In the genomic region with DNA sequence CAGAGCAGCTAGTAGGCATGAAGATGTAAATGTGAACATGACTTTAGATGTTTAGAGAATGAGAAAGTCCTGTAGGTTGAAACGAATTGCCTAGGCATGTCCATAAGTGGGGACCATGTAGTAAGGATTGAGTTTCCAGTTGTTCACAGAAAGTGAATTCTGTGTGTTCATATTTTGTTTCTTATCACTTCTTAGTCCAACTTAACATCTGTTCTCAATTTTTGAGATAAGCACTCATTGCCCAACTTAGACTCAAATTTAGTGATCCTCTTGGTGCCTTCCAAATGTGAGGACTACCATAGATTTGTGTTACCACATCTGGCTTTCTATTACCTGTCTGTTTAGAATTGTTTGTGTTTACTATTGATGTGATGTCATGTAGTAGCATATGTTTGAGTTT, we compare ENCODE assay signal across 28 mouse cellular contexts. TPM values are rescaled to one million over a fixed set of nuclear protein-coding genes. Genes with fewer than 3 reads are reported as not detected.
DNase-seq lines count a peak whose midpoint lies in the region; ATAC-seq and TF ChIP-seq lines count a peak whose summit lies in the region.
"Had no signal": no experiment of that assay in that cellular context is flagged by ENCODE, and none has a peak within 500 bp of the region (broad histone marks: within the 10 kb centered on the region; RNA-seq: fewer than 3 reads in every experiment).

No protein-coding gene starts in this region.

- no peak for TF ChIP-seq CTCF in lung, embryonic 14.5 days (IDR thresholded peaks at IDR 0.05; ENCODE audit: low read depth)

- DNase-seq in lung, embryonic 14.5 days = no peak
- DNase-seq in lung, postnatal 14 days = no peak
- DNase-seq in cerebellum, postnatal 4 days (ENCODE audit: low spot score in 2 of 2) = no peak
- DNase-seq in layer of hippocampus, adult 11-12 months (ENCODE audit: low spot score) = no peak
- no peak for DNase-seq in embryonic facial prominence, embryonic 10.5 days (ENCODE audit: low spot score)
- DNase-seq: adrenal gland, postnatal 36 days; cerebellum, adult 11-12 months; cerebellum, postnatal 10 days; forebrain, postnatal 0 days; gastrocnemius, postnatal 25 days; heart, adult 18-20 months; heart, postnatal 14 days; kidney, postnatal 25 days; layer of hippocampus, adult 9-11 months; lung, postnatal 10 days; thymus, adult 2 months; thymus, postnatal 4 days had no signal

- no peak overlapping the region for H3K4me3 ChIP-seq in lung, embryonic 14.5 days (ENCODE audit: low read depth, low read length)
- peak overlapping the region; percentile 22 for H3K4me3 ChIP-seq in erythroblast, embryonic 14.5 days (replicated peaks)
- H3K4me3 ChIP-seq in liver, embryonic 16.5 days (ENCODE audit: low read depth, low read length) = 0 out of 2 replicates have a peak overlapping the region, but pooled peaks have one; percentile 13
- H3K4me3 ChIP-seq in embryonic facial prominence, embryonic 10.5 days = no peak overlapping the region
- H3K4me3 ChIP-seq: embryonic facial prominence, embryonic 13.5 days; forebrain, embryonic 10.5 days; heart, embryonic 12.5 days; limb, embryonic 13.5 days; neural tube, embryonic 15.5 days had no signal

- no peak overlapping the region for H3K9ac ChIP-seq in lung, embryonic 14.5 days
- no peak overlapping the region for H3K9ac ChIP-seq in liver, embryonic 16.5 days (ENCODE audit: low read depth, low read length)
- H3K9ac ChIP-seq: embryonic facial prominence, embryonic 13.5 days; forebrain, postnatal 0 days; heart, embryonic 12.5 days; limb, embryonic 13.5 days; neural tube, embryonic 15.5 days had no signal

- 64% methylated on average over 1 of the region's 1 CpGs for WGBS in lung, embryonic 14.5 days
- WGBS in liver, embryonic 16.5 days (ENCODE audit: insufficient replicate concordance) = 42% methylated on average over 1 of the region's 1 CpGs
- WGBS in embryonic facial prominence, embryonic 10.5 days = 84% methylated on average over 1 of the region's 1 CpGs

- no peak overlapping the region for H3K27ac ChIP-seq in lung, embryonic 14.5 days (ENCODE audit: low read depth)
- peak overlapping the region; percentile 50 for H3K27ac ChIP-seq in liver, embryonic 16.5 days (ENCODE audit: low read length)
- H3K27ac ChIP-seq in embryonic facial prominence, embryonic 10.5 days (replicated peaks) = no peak overlapping the region
- H3K27ac ChIP-seq: embryonic facial prominence, embryonic 13.5 days; forebrain, embryonic 10.5 days; hindbrain, postnatal 0 days; limb, embryonic 13.5 days; neural tube, embryonic 15.5 days; stomach, postnatal 0 days had no signal

- no peaks in the 10 kb centered on the region for H3K9me3 ChIP-seq in lung, embryonic 14.5 days (ENCODE audit: low read depth, low read length)
- H3K9me3 ChIP-seq in erythroblast, embryonic 14.5 days (ENCODE audit: control insufficient read depth, low read length) = no peaks in the 10 kb centered on the region
- no peaks in the 10 kb centered on the region for H3K9me3 ChIP-seq in liver, embryonic 16.5 days (replicated peaks; ENCODE audit: control insufficient read depth, low read length)
- no peaks in the 10 kb centered on the region for H3K9me3 ChIP-seq in embryonic facial prominence, embryonic 10.5 days
- H3K9me3 ChIP-seq: embryonic facial prominence, embryonic 13.5 days; forebrain, embryonic 10.5 days; heart, embryonic 12.5 days; limb, embryonic 13.5 days; neural tube, embryonic 15.5 days had no signal

- no peak for ATAC-seq in lung, embryonic 14.5 days (ENCODE audit: insufficient read depth)
- peak; percentile 41 for ATAC-seq in liver, embryonic 16.5 days (ENCODE audit: low read depth)
- ATAC-seq: forebrain, postnatal 0 days; hindbrain, postnatal 0 days; intestine, postnatal 0 days; Patski had no signal

- H3K4me1 ChIP-seq in lung, embryonic 14.5 days (ENCODE audit: insufficient read depth) = no peaks in the 10 kb centered on the region
- peaks cover 20% of the 10 kb centered on the region for H3K4me1 ChIP-seq in erythroblast, embryonic 14.5 days (ENCODE audit: control insufficient read depth)
- H3K4me1 ChIP-seq in liver, embryonic 16.5 days (ENCODE audit: control insufficient read depth, low read depth, low read length) = peaks cover 4% of the 10 kb centered on the region; the same call in 1 of the 2 replicates
- H3K4me1 ChIP-seq in embryonic facial prominence, embryonic 10.5 days = no peaks in the 10 kb centered on the region
- H3K4me1 ChIP-seq: embryonic facial prominence, embryonic 13.5 days; forebrain, embryonic 10.5 days; heart, embryonic 12.5 days; limb, embryonic 13.5 days; neural tube, embryonic 15.5 days had no signal

- no peaks in the 10 kb centered on the region for H3K27me3 ChIP-seq in lung, embryonic 14.5 days (ENCODE audit: insufficient read depth, low read length)
- H3K27me3 ChIP-seq in erythroblast, embryonic 14.5 days (ENCODE audit: control insufficient read depth) = no peaks in the 10 kb centered on the region
- H3K27me3 ChIP-seq in liver, embryonic 16.5 days (ENCODE audit: control insufficient read depth, insufficient read depth, low read depth, low read length) = no peaks in the 10 kb centered on the region
- H3K27me3 ChIP-seq in embryonic facial prominence, embryonic 10.5 days (replicated peaks; ENCODE audit: low read depth, poor library complexity, severe bottlenecking) = no peaks in the 10 kb centered on the region
- H3K27me3 ChIP-seq: embryonic facial prominence, embryonic 13.5 days; heart, embryonic 12.5 days; limb, embryonic 13.5 days; neural tube, embryonic 15.5 days had no signal

- H3K4me2 ChIP-seq in lung, embryonic 14.5 days = peak overlapping the region; percentile 45
- peak overlapping the region; percentile 36; the same call in 1 of the 2 replicates for H3K4me2 ChIP-seq in liver, embryonic 16.5 days (ENCODE audit: low read depth, low read length)
- H3K4me2 ChIP-seq: embryonic facial prominence, embryonic 13.5 days; heart, embryonic 12.5 days; limb, embryonic 13.5 days; neural tube, embryonic 15.5 days had no signal

- no peaks in the 10 kb centered on the region for H3K36me3 ChIP-seq in lung, embryonic 14.5 days (ENCODE audit: insufficient read depth)
- no peaks in the 10 kb centered on the region for H3K36me3 ChIP-seq in erythroblast, embryonic 14.5 days (ENCODE audit: control insufficient read depth)
- no peaks in the 10 kb centered on the region for H3K36me3 ChIP-seq in liver, embryonic 16.5 days (ENCODE audit: control insufficient read depth, insufficient read depth)
- H3K36me3 ChIP-seq in embryonic facial prominence, embryonic 10.5 days (replicated peaks) = no peaks in the 10 kb centered on the region; the same call in 1 of the 2 replicates
- H3K36me3 ChIP-seq: embryonic facial prominence, embryonic 13.5 days; heart, embryonic 12.5 days; limb, embryonic 13.5 days; neural tube, embryonic 15.5 days had no signal

RNA-seq across cellular contexts. Expression of gene Sh3bgrl, which starts 3.3 kb away (rescaled TPM):
- polyA plus RNA-seq in lung, embryonic 14.5 days (2014; fragmentation: Nextera tagmentation; extraction: Ambion mirVana) = 213 TPM in 2 replicates
- 0.09 and 0.17 TPM in 2 replicates for polyA plus RNA-seq in erythroblast, embryonic 14.5 days (2012)
- 55.0 and 55.1 TPM in 2 replicates for polyA plus RNA-seq in liver, embryonic 16.5 days (2015; fragmentation: Nextera tagmentation; extraction: Ambion mirVana)
- polyA plus RNA-seq in embryonic facial prominence, embryonic 10.5 days (2016; fragmentation: Nextera tagmentation; extraction: Ambion mirVana) = 137 and 147 TPM in 2 replicates

Comparison
In these comparisons a context has a peak if more than half of its experiments do, and no peak if none do; other contexts are left out.
1. H3K4me3 ChIP-seq: peak in erythroblast, embryonic 14.5 days (single experiment) and liver, embryonic 16.5 days (single experiment); none in lung, embryonic 14.5 days (single experiment) and embryonic facial prominence, embryonic 10.5 days (single experiment).
2. RNA of gene Sh3bgrl, which starts 3.3 kb away (polyA plus RNA-seq): 213 TPM in lung, embryonic 14.5 days, 137 to 147 TPM in embryonic facial prominence, embryonic 10.5 days and 55.0 to 55.1 TPM in liver, embryonic 16.5 days; 0.09 to 0.17 TPM in erythroblast, embryonic 14.5 days; every median in the first group is over 10 times any median in the second.